Mouse (Mus musculus): ENCODE data around the gene Taf4.

- TF ChIP-seq CTCF (IDR thresholded peaks at IDR 0.05; ENCODE audit: borderline replicate concordance, insufficient read depth, low read depth, low read length) = no peak
- no peak for TF ChIP-seq POLR2A (IDR thresholded peaks at IDR 0.05; ENCODE audit: borderline replicate concordance, insufficient read depth, low read length)
Measured at GRCm38 (mm10) chr2:179862676-179863075, 113.8 kb downstream of the Taf4 start.

Measured in cerebellum, adult 2 months (tissue).